Mouse (Mus musculus) heart, postnatal 0 days (tissue): ENCODE results near the gene Plk5. TPM values are rescaled to one million over a fixed set of nuclear protein-coding genes. Genes with fewer than 3 reads are reported as not detected.
A peak's percentile ranks its signal among the peaks of the same experiment; 100 is the strongest.

Experiments used
- ATAC-seq: fragments of 200-750 bp; cut with Nextera tagmentation; 2 replicates; pipeline ENCODE4 v1.8.0; 2017; ENCODE audit warnings: low read depth, moderate number of reproducible peaks, moderate library complexity; ENCODE audit not compliant: insufficient read depth
- DNase-seq: peaks from one replicate; pipeline ENCODE4 v3.0.0-alpha.2; 2016; ENCODE audit warnings: low spot score
- H3K27ac ChIP-seq: fragments of 300-500 bp; sonication (generic); 2 replicates; pipeline ENCODE4 v1.5.1; 2014; ENCODE audit warnings: low read depth, mild to moderate bottlenecking
- H3K27me3 ChIP-seq: fragments of 300-500 bp; sonication (generic); 2 replicates; pipeline ENCODE4 v1.6.1; 2014; ENCODE audit warnings: low read length, mixed read lengths; ENCODE audit not compliant: control insufficient read depth, insufficient read depth
- H3K36me3 ChIP-seq: fragments of 300-500 bp; sonication (generic); replicated peaks from 2 replicates; pipeline ENCODE4 v1.6.1; 2014; ENCODE audit warnings: low read length, mixed read lengths; ENCODE audit not compliant: control insufficient read depth, insufficient read depth
- H3K4me1 ChIP-seq: fragments of 300-500 bp; sonication (generic); 2 replicates; pipeline ENCODE4 v1.6.1; 2014; ENCODE audit warnings: antibody characterized with exemption; ENCODE audit not compliant: control insufficient read depth, insufficient read depth
- H3K4me2 ChIP-seq: fragments of 300-500 bp; sonication (generic); 2 replicates; pipeline ENCODE4 v1.6.1; 2014; ENCODE audit warnings: low read depth, mild to moderate bottlenecking, low read length, moderate library complexity
- H3K4me3 ChIP-seq: fragments of 300-500 bp; sonication (generic); 2 replicates; pipeline ENCODE4 v1.5.1; 2014; ENCODE audit warnings: low read depth, low read length
- H3K9ac ChIP-seq: fragments of 300-500 bp; sonication (generic); replicated peaks from 2 replicates; pipeline ENCODE4 v1.6.1; 2014; ENCODE audit warnings: low read depth, low read length, mixed read lengths
- H3K9me3 ChIP-seq: fragments of 300-500 bp; sonication (generic); replicated peaks from 2 replicates; pipeline ENCODE4 v1.6.1; 2016; ENCODE audit warnings: low read length; ENCODE audit not compliant: control insufficient read depth
- CTCF ChIP-seq: IDR thresholded peaks from 2 replicates; pipeline ENCODE4 v1.5.1; 2016; ENCODE audit warnings: antibody characterized with exemption, control low read depth, low read depth
- EP300 ChIP-seq: IDR thresholded peaks from 2 replicates; pipeline ENCODE4 v1.6.1; 2016; ENCODE audit warnings: antibody characterized with exemption, low read depth
- WGBS: fragments of 180-500 bp; shearing (Covaris S2); extraction: QIAGEN DNeasy Blood & Tissue Kit; methylation state at CpG from one replicate; pipeline ENCODE4 v1.1.7; 2014; 5-methylcytosine and 5-hydroxymethylcytosine counted together
- polyA plus RNA-seq: library from polyadenylated mRNA; unstranded; fragments of >200 nt; fragmentation: Nextera tagmentation; extraction: Ambion mirVana; gene quantifications from 2 replicates; pipeline ENCODE4 v1.2.1, GENCODE M21; 2015
- total RNA-seq: library from RNA; depleted of rRNA; stranded (reverse); fragments of >200 nt; gene quantifications from 2 replicates; pipeline ENCODE4 v1.2.3, GENCODE M21; 2014; ENCODE audit warnings: low replicate concordance

The Plk5 gene
- total and polyA plus RNA-seq, 2 experiments from 2014 or later: 0.05 to 1.7 TPM

DNA sequence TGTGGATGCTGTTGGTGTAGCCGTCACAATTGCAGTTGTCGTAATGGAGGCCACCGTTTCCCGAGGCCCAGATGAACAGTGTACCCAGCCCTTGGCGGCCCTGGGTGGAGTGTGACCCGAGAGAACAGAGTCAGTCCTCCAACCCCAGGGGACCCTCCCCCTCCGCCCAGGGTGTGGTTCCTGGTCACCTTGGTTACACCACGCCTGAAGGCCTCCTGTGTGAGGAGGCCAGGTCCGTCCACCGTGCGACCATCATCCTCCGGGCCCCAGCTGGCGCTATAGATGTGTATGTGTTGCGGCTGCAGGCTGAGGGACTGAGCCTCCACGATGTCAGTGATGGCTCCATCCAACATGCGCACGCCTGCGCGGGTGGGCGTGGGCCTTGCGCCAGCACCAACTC is 31.2 kb upstream of the Plk5 start:
- Histone ChIP-seq H3K9ac (no peak overlapping the region), H3K4me2 (no peak overlapping the region), H3K4me1 (peaks cover 13% of the 10 kb centered on the region), H3K27ac (no peak overlapping the region), H3K27me3 (no peaks in the 10 kb centered on the region), H3K9me3 (no peaks in the 10 kb centered on the region), H3K4me3 (no peak overlapping the region), H3K36me3 (no peaks in the 10 kb centered on the region)
- 80% methylated on average over 21 of the region's 21 CpGs for WGBS
- DNase-seq: no peak
- no peak for ATAC-seq
- no peak for TF ChIP-seq EP300
- TF ChIP-seq CTCF: no peak

DNA sequence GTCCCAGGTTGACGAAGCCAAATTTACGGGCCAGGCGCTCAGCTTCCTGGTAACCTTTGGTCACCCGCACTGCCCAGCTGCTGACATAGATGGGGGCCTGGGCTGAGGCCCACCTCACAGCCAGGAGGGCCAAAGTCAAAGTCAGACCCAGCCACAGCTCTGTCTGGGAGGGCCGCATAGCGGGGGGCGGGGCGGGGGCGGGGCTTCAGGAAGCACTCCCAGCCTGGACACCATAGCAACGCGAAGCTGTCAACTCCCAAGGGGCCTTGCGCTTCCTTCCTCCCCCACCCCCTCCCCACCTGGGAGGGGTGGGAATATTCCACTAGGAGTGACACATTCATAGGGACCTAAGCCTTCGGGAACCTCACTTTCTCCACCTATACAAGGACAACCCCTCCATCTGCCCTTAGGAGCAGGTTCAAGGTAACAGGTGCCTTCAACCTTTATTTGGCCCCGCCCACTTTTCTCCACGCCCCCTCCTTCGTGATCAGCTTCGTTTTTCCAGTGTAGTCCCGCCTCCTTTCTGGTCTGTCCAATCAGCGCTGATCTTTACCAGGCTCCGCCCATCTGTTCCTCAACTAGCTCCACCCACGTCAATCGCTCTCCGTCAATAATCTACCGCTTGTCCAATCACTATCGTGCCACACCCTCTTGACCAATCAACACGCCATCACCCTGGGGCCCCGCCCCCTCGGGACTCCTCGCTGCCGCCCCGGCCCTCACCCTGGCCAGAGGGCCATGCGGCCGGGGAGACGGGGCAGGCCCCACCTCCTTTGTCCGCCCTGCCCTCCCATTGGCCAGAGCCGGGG is 26.8 kb upstream of the Plk5 start, which contains the start of the genes Pcsk4 and Reep6:
TSS of gene Pcsk4 (minus strand) at position 226 of the 809 bp plus-strand sequence.
TSS of gene Reep6 (plus strand) at position 681 of the 809 bp plus-strand sequence.
- no peaks in the 10 kb centered on the region for H3K9me3 ChIP-seq
- no peak within 1 kb of the TSS for H3K9ac ChIP-seq
- DNase-seq: peak; percentile 96
- H3K27ac ChIP-seq: no peak within 1 kb of the TSS
- no peaks in the 10 kb centered on the region for H3K36me3 ChIP-seq
- peak within 1 kb of the TSS; percentile 62 for H3K4me2 ChIP-seq
- peak; percentile 95 for ATAC-seq
- peak within 1 kb of the TSS; percentile 33 for H3K4me3 ChIP-seq
- TF ChIP-seq CTCF: no peak
- no peak for TF ChIP-seq EP300
- peaks cover 4% of the 10 kb centered on the region; the same call in 1 of the 2 replicates for H3K4me1 ChIP-seq
- WGBS: 7% methylated on average over 35 of the region's 36 CpGs
- H3K27me3 ChIP-seq: peaks cover 35% of the 10 kb centered on the region

DNA sequence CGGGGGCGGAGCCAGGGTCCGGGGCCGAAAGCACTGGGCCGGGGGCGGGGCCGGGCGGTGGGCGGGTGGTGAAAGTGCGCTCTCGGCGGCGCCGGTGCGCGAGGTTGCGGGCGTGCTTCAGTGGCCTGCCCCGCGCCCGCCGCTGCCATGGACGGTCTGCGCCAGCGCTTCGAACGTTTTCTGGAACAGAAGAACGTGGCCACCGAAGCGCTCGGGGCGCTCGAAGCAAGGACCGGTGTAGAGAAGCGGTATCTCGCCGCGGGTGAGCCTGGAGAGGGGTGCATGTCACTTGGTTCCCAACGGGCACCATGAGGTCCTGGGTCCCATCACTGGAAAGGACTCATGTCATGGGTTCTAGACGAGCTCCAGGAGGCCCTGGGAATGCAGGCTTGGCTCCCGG is 26.2 kb upstream of the Plk5 start:
- no peak overlapping the region for H3K27ac ChIP-seq

DNA sequence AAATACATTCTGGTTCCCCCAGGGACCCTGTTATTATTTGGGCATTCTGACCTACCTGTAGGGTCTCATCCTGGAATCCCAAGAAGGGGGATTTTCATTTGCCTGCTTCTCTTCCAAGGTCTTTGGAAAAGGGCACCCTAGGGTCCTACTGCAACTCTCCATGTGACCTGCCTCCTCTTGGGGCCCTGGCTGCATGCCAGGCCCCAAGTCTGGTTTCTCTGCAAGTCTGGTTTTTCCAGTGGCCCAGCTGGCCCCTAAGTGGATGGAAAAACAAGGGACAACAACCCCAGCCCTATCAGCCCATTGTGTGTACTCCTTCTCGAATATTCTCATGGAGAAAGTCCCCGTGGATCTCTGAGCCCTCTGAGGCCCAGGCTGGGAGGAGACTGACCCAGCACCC is 25.4 kb upstream of the Plk5 start:
- Histone ChIP-seq H3K27me3 (peaks cover 37% of the 10 kb centered on the region), H3K4me3 (no peak overlapping the region), H3K9ac (no peak overlapping the region)

More for the DNA sequence above, 26.2 kb upstream of the Plk5 start:
- TF ChIP-seq EP300: no peak
- no peak for TF ChIP-seq CTCF
- 2% methylated on average over 41 of the region's 41 CpGs for WGBS
- H3K4me2 ChIP-seq: peak overlapping the region; percentile 62
- peaks cover 4% of the 10 kb centered on the region; the same call in 1 of the 2 replicates for H3K4me1 ChIP-seq
- H3K36me3 ChIP-seq: no peaks in the 10 kb centered on the region
- peak overlapping the region; percentile 33 for H3K4me3 ChIP-seq
- DNase-seq (no peak), ATAC-seq (no peak)
- peaks cover 37% of the 10 kb centered on the region for H3K27me3 ChIP-seq
- no peak overlapping the region for H3K9ac ChIP-seq
- no peaks in the 10 kb centered on the region for H3K9me3 ChIP-seq

DNA sequence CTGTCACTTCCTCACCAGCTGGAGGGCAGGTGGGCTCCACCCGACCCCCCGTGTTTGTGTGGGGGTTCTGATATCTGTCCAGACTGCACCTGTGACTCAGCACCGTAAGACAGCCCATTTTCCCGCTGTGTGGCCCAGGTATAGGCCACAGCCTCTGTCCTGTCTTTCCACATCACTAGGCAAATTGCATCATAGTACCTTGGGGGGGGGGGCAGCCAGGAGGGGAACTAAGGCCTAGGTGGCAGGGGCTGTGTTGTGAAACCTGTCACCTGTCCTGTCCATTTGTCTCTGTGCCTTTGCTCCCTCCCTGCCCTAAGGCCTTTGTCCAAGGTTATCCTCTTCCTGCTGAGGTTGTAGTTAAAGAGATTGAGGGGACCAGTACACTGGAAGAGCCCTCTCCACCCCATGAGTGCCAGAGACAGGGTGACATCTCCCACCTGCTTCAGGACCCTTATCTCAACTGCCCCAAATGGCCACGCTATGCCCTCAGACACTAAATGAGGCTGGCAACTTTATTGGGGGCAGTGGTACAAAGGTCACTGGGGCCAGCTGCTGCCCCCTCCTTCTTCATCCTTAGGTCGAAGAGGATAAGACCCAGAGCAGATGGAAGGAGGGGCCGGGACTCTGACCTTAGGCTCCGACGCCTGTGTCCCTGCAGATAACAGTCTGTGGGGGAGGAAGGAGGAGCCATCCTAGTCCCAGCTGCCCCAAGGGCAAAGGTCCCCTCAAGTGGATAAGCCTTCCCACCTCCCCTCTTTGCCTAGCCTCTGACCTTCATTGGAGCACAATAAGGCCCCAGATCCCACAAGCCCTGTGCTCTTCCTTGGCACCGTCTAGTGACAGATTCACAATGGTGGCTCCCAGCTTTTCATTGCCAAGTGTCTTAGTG is 24.4 kb upstream of the Plk5 start:
- no peaks in the 10 kb centered on the region for H3K36me3 ChIP-seq
- H3K4me1 ChIP-seq: peaks cover 4% of the 10 kb centered on the region; the same call in 1 of the 2 replicates
- H3K4me3 ChIP-seq: no peak overlapping the region
- no peak for ATAC-seq
- 66% methylated on average over 10 of the region's 10 CpGs for WGBS
- TF ChIP-seq CTCF (no peak), EP300 (no peak)
- no peak overlapping the region for H3K27ac ChIP-seq
- H3K27me3 ChIP-seq: peaks cover 37% of the 10 kb centered on the region
- no peak overlapping the region for H3K4me2 ChIP-seq
- DNase-seq: no peak
- H3K9me3 ChIP-seq: no peaks in the 10 kb centered on the region
- no peak overlapping the region for H3K9ac ChIP-seq

More for the DNA sequence above, 25.4 kb upstream of the Plk5 start:
- Histone ChIP-seq H3K4me1 (peaks cover 4% of the 10 kb centered on the region; the same call in 1 of the 2 replicates), H3K4me2 (no peak overlapping the region), H3K36me3 (no peaks in the 10 kb centered on the region), H3K27ac (no peak overlapping the region), H3K9me3 (no peaks in the 10 kb centered on the region)
- WGBS: 48% methylated on average over 2 of the region's 2 CpGs
- ATAC-seq (no peak), DNase-seq (no peak)
- TF ChIP-seq CTCF: no peak
